Mouse (Mus musculus) lung, adult 2 months (tissue): ENCODE measurements around the gene Slfn14.

ENCODE experiments used
- CTCF ChIP-seq: fragments of 200-500 bp; IDR thresholded peaks from 2 replicates; pipeline ENCODE4 v1.5.1; 2011; ENCODE audit warnings: mild to moderate bottlenecking, low read length, control low read depth; ENCODE audit not compliant: insufficient read depth
- POLR2A ChIP-seq: fragments of 200-500 bp; IDR thresholded peaks from 2 replicates; pipeline ENCODE4 v1.6.1; 2011; ENCODE audit warnings: low read depth, mild to moderate bottlenecking, control low read depth, low read length, borderline replicate concordance; ENCODE audit errors: extremely low read depth

GRCm38 (mm10) chr11:83282084-83282483 lies 4.4 kb downstream of the Slfn14 start:
- TF ChIP-seq CTCF: no peak
- no peak for TF ChIP-seq POLR2A
